Mouse (Mus musculus): ENCODE data around the gene Cdh23.

- TF ChIP-seq POLR2A (IDR thresholded peaks at IDR 0.05; ENCODE audit: borderline replicate concordance, extremely low read depth, insufficient read depth, insufficient read length, poor library complexity, severe bottlenecking) (no peak), CTCF (IDR thresholded peaks at IDR 0.05; ENCODE audit: borderline replicate concordance, extremely low read depth, insufficient read depth, insufficient read length) (no peak)
These were observed 338.8 kb downstream of the Cdh23 start for GRCm38 (mm10) chr10:60357441-60357840.

Measured in brain, embryonic 14.5 days (tissue).